Mouse (Mus musculus): ENCODE measurements around the gene Stk32b. TPM values are rescaled to one million over a fixed set of nuclear protein-coding genes. Genes with fewer than 3 reads are reported as not detected.

The Stk32b gene
- polyA plus RNA-seq, 1 experiment, result 0.40 TPM

GRCm38 (mm10) chr5:37627437-37628163 lies 89.4 kb downstream of the Stk32b start:
- Histone ChIP-seq H3K27ac (replicated peaks; ENCODE audit: low read depth, low read length) (no peak overlapping the region), H3K4me1 (ENCODE audit: control insufficient read depth, insufficient read depth, insufficient read length, low read length) (no peaks in the 10 kb centered on the region), H3K4me3 (ENCODE audit: insufficient read depth, low read depth, low read length) (no peak overlapping the region)

DNA sequence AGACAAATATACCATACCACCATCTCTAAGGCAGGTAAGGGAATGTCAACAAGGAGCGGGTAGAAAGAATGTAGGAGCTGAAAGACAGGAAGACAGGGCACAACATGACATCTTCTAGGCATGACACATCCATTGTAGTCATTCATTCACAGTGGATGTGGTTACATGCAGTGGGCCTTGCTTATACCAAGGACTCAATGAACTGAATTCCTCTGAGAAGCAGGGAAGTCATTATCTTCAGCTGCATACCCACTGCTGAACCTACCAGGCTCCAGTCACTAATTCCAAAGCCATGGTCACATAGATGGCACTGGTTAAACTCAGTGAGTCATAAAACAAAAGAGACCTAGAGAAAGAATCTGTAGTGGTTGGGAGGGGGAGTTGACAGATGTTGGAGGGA lies 105.1 kb downstream of the Stk32b start:
- no peaks in the 10 kb centered on the region for H3K4me1 ChIP-seq (ENCODE audit: control insufficient read depth, insufficient read depth, insufficient read length, low read length)
- no peak overlapping the region for H3K27ac ChIP-seq (replicated peaks; ENCODE audit: low read depth, low read length)
- no peak overlapping the region for H3K4me3 ChIP-seq (ENCODE audit: insufficient read depth, low read depth, low read length)

- Histone ChIP-seq H3K4me1 (ENCODE audit: control insufficient read depth, insufficient read depth, insufficient read length, low read length) (no peaks in the 10 kb centered on the region), H3K27ac (replicated peaks; ENCODE audit: low read depth, low read length) (no peak overlapping the region), H3K4me3 (ENCODE audit: insufficient read depth, low read depth, low read length) (no peak overlapping the region)
Observed at GRCm38 (mm10) chr5:37599566-37599965, 117.4 kb downstream of the Stk32b start.

GRCm38 (mm10) chr5:37598271-37598670 lies 118.7 kb downstream of the Stk32b start:
- Histone ChIP-seq H3K27ac (replicated peaks; ENCODE audit: low read depth, low read length) (no peak overlapping the region), H3K4me1 (ENCODE audit: control insufficient read depth, insufficient read depth, insufficient read length, low read length) (no peaks in the 10 kb centered on the region), H3K4me3 (ENCODE audit: insufficient read depth, low read depth, low read length) (no peak overlapping the region)

DNA sequence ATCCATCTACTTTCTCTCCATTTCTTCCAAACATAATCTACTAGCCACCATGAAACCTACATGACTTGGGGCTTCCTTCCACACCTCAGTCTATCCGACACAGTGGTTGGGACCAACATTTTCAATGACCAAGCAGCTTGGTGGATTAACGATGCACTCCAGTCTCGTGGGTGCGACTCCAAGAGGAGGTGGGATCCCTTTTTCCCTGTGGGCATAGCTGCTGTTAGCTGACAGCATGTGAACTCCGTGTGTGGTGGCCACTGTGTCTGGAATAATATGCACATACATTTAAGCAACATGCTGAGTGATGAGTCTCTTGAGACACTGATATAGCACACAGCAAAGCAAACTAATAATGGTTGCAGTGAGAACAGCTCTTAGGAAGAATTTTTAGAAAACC lies 124.6 kb downstream of the Stk32b start:
- Histone ChIP-seq H3K4me3 (ENCODE audit: insufficient read depth, low read depth, low read length) (no peak overlapping the region), H3K4me1 (ENCODE audit: control insufficient read depth, insufficient read depth, insufficient read length, low read length) (no peaks in the 10 kb centered on the region), H3K27ac (replicated peaks; ENCODE audit: low read depth, low read length) (no peak overlapping the region)

DNA sequence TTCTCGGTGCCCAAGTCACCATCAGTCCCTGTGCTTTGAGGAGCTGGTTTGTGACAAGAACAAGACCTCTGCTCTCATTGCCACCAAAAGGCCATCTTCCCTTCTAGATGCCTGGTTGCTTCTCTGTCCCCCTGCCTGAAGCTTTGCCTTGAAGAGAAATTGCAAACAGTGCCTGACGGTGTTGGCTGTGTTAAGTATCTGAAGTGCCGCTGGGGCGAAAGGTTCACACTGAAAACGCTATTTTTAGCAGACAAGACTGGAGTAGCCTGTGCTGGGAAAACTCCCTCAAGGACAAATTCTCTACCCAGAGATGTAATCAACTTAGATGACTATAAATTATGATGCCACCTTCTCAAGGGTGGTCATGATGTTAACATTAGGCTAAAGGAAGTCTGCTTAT lies 129.1 kb downstream of the Stk32b start:
- no peak overlapping the region for H3K4me3 ChIP-seq (ENCODE audit: insufficient read depth, low read depth, low read length)
- H3K27ac ChIP-seq (replicated peaks; ENCODE audit: low read depth, low read length), result no peak overlapping the region
- no peaks in the 10 kb centered on the region for H3K4me1 ChIP-seq (ENCODE audit: control insufficient read depth, insufficient read depth, insufficient read length, low read length)

DNA sequence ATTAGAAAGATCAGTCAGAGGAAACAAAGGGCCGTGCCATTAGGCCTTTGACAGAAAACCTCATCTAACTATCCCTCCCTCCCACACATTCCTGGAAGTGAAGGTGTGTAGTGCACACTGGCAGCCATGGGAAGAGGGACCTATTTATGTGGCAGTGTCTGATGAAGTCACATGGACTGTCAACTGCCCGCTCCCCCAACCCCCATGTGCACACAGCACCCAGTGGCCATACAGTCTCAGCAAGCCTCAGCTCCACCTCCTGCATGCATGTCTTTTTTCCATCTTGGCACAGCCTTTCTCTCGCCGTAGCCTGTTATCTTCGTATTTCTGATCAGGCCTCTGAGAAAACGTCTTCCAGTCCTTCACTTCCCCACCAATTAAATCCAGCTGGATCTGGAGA lies 130.9 kb downstream of the Stk32b start:
- Histone ChIP-seq H3K4me1 (ENCODE audit: control insufficient read depth, insufficient read depth, insufficient read length, low read length) (no peaks in the 10 kb centered on the region), H3K27ac (replicated peaks; ENCODE audit: low read depth, low read length) (no peak overlapping the region), H3K4me3 (ENCODE audit: insufficient read depth, low read depth, low read length) (no peak overlapping the region)

- H3K4me3 ChIP-seq (ENCODE audit: insufficient read depth, low read depth, low read length), result no peak overlapping the region
Observed at GRCm38 (mm10) chr5:37575427-37575826, 141.5 kb downstream of the Stk32b start.

GRCm38 (mm10) chr5:37557274-37557815 lies 159.6 kb downstream of the Stk32b start:
- no peak overlapping the region for H3K27ac ChIP-seq (replicated peaks; ENCODE audit: low read depth, low read length)
- H3K4me3 ChIP-seq (ENCODE audit: insufficient read depth, low read depth, low read length), result no peak overlapping the region
- no peaks in the 10 kb centered on the region for H3K4me1 ChIP-seq (ENCODE audit: control insufficient read depth, insufficient read depth, insufficient read length, low read length)

More at GRCm38 (mm10) chr5:37575427-37575826, 141.5 kb downstream of the Stk32b start:
- H3K4me1 ChIP-seq (ENCODE audit: control insufficient read depth, insufficient read depth, insufficient read length, low read length), result no peaks in the 10 kb centered on the region; the same call in 1 of the 2 replicates
- no peak overlapping the region for H3K27ac ChIP-seq (replicated peaks; ENCODE audit: low read depth, low read length)

- no peaks in the 10 kb centered on the region for H3K4me1 ChIP-seq (ENCODE audit: control insufficient read depth, insufficient read depth, insufficient read length, low read length)
- H3K27ac ChIP-seq (replicated peaks; ENCODE audit: low read depth, low read length), result no peak overlapping the region
- H3K4me3 ChIP-seq (ENCODE audit: insufficient read depth, low read depth, low read length), result no peak overlapping the region
Observed at GRCm38 (mm10) chr5:37554231-37554630, 162.7 kb downstream of the Stk32b start.

DNA sequence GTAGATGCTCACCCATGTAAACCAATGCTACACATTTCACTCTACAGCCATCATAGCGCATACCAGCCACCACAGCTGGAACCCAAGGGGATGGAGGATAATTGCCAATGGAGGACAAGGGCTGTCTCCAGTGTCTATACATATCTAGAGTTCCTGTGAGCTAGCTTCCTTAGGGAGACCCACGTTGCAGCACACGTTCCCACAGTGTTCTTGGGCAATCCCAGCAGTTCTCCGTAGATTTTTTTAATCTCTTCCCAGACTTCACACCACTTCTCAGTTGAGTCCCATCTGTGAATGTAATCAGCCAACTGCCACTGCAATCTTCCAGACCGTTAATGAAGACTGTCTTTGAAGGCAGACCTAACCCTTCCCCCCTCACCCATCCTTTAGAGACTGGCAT lies 165.3 kb downstream of the Stk32b start:
- Histone ChIP-seq H3K4me3 (ENCODE audit: insufficient read depth, low read depth, low read length) (no peak overlapping the region), H3K4me1 (ENCODE audit: control insufficient read depth, insufficient read depth, insufficient read length, low read length) (no peaks in the 10 kb centered on the region), H3K27ac (replicated peaks; ENCODE audit: low read depth, low read length) (no peak overlapping the region)

- H3K4me1 ChIP-seq (ENCODE audit: control insufficient read depth, insufficient read depth, insufficient read length, low read length), result peaks cover 6% of the 10 kb centered on the region; the same call in 1 of the 2 replicates
- H3K27ac ChIP-seq (replicated peaks; ENCODE audit: low read depth, low read length), result no peak overlapping the region
- H3K4me3 ChIP-seq (ENCODE audit: insufficient read depth, low read depth, low read length), result no peak overlapping the region
Observed at GRCm38 (mm10) chr5:37535726-37536293, 181.2 kb downstream of the Stk32b start.

DNA sequence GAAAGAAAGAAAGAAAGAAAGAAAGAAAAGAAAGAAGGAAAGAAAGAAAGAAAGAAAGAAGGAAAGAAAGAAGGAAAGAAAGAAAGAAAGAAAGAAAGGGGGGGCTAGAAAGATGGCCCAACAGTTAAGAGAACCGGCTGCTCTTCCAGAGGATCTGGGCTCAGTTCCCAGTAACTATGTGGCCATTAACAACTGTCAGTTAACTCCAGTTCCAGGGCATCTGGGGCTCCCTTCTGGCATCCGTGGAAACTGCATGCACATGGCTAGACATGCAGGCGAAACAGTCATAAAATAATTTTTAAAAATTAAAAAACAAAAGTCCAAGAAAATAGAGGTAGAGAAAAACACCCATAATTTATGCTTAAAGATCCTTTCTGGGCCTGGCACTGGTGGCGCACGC lies 181.7 kb downstream of the Stk32b start:
- H3K27ac ChIP-seq (replicated peaks; ENCODE audit: low read depth, low read length), result no peak overlapping the region
- H3K4me3 ChIP-seq (ENCODE audit: insufficient read depth, low read depth, low read length), result no peak overlapping the region
- peaks cover 6% of the 10 kb centered on the region; the same call in 1 of the 2 replicates for H3K4me1 ChIP-seq (ENCODE audit: control insufficient read depth, insufficient read depth, insufficient read length, low read length)

- H3K27ac ChIP-seq (replicated peaks; ENCODE audit: low read depth, low read length), result no peak overlapping the region
- H3K4me1 ChIP-seq (ENCODE audit: control insufficient read depth, insufficient read depth, insufficient read length, low read length), result no peaks in the 10 kb centered on the region
- H3K4me3 ChIP-seq (ENCODE audit: insufficient read depth, low read depth, low read length), result no peak overlapping the region
Observed at GRCm38 (mm10) chr5:37525363-37525762, 191.6 kb downstream of the Stk32b start.

DNA sequence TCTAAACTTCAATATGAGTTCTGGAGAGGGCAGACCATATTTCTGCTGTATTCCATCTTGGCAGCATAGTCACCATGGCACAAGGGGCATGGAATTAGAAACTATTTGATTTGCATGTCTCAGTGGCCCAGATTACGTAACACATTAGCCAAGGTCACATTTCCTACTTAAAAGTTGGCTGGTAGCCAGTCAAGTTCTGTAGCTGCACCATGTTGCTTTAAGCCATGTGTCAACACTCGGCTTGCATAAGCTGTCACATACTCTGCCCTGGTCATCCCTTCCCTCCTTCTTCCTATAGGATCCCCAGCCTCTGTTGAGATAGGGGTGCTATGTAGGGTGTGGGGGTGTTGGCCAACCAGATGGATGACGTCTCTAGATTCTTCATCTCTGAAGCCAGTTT lies 196.5 kb downstream of the Stk32b start:
- Histone ChIP-seq H3K4me3 (ENCODE audit: insufficient read depth, low read depth, low read length) (no peak overlapping the region), H3K27ac (replicated peaks; ENCODE audit: low read depth, low read length) (peak overlapping the region; percentile 54; the same call in 1 of the 2 replicates), H3K4me1 (ENCODE audit: control insufficient read depth, insufficient read depth, insufficient read length, low read length) (no peaks in the 10 kb centered on the region)

DNA sequence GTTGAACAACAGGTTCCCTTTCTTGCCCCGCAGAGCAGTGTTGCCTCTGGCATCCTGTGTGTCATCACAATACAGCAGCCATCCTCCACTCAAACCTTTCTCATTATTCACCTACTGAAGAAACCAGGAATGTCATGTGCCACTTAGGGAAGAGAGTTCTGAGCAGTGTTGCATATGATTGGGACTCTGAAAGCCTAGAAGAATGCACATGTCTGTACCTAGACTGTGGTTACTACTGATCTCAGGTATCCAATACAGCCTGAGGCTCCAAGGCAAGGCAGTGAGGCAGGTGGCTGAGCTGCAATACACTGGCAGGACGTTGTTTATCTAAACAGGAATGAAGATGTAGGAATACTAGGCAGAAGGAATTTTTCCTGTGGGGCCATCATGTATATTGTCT lies 204.5 kb downstream of the Stk32b start:
- H3K27ac ChIP-seq (replicated peaks; ENCODE audit: low read depth, low read length), result no peak overlapping the region
- H3K4me1 ChIP-seq (ENCODE audit: control insufficient read depth, insufficient read depth, insufficient read length, low read length), result no peaks in the 10 kb centered on the region
- H3K4me3 ChIP-seq (ENCODE audit: insufficient read depth, low read depth, low read length), result no peak overlapping the region

Data from brown adipose tissue, adult 24 weeks (tissue).